12 mouse cellular contexts compared by ENCODE assay signal in the genomic region with DNA sequence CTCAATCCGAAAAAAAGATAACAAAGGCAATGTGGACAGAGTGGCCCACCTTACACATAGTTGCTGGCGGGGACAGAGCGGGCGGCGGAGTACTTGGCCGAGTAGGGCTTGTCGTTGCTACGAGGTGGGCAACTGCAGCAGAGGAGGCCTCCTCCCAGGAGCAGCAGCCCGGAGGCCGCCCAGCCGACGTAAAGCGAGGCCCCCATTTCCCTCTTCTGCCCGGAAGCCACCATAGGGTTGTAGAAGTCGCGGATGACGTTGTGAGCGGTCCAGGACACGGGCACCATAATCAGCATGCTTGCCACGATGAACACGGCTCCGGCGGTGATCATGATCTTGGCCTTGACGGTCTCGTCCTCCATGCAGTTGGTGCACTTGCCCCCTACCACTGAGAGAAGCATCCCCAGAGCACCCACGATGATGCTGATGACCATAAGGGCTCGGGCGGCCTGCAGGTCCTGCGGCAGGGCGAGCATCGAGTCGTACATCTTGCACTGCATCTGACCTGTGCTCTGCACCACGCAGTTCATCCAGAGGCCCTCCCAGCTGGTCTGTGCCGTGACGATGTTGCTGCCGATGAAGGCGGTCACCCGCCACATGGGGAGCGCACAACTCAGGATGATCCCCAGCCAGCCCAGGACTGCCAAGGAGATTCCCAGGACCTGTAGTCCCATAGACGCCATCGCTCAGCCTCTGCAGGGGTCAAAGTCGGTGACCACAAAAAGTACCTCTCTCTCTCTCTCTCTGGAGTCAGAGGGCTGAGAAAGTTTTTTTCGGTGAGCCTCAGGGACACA. TPM values are rescaled to one million over a fixed set of nuclear protein-coding genes. Genes with fewer than 3 reads are reported as not detected.
DNase-seq lines count a peak whose midpoint lies in the region; ATAC-seq and TF ChIP-seq lines count a peak whose summit lies in the region.
"Had no signal": no experiment of that assay in that cellular context is flagged by ENCODE, and none has a peak within 500 bp of the region (broad histone marks: within the 10 kb centered on the region; RNA-seq: fewer than 3 reads in every experiment).

No protein-coding gene starts in this region.

- H3K4me3 ChIP-seq in heart, embryonic 14.5 days (ENCODE audit: control insufficient read depth in 1 of 2, insufficient read depth in 1 of 2, low read depth in 1 of 2, low read length in 2 of 2): no peak overlapping the region; a peak in 1 of 4 replicates
- no peak overlapping the region for H3K4me3 ChIP-seq in midbrain, embryonic 11.5 days (ENCODE audit: low read depth, low read length)
- no peak overlapping the region for H3K4me3 ChIP-seq in midbrain, postnatal 0 days (ENCODE audit: low read depth, low read length)
- peak overlapping the region; percentile 38 for H3K4me3 ChIP-seq in embryonic facial prominence, embryonic 15.5 days (replicated peaks)
- H3K4me3 ChIP-seq in midbrain, embryonic 15.5 days: no peak overlapping the region

- no peak overlapping the region for H3K9ac ChIP-seq in heart, embryonic 14.5 days (ENCODE audit: low read length)
- no peak overlapping the region; the same call in 1 of the 2 replicates for H3K9ac ChIP-seq in midbrain, embryonic 11.5 days (ENCODE audit: low read length)
- H3K9ac ChIP-seq in midbrain, postnatal 0 days (replicated peaks; ENCODE audit: low read length, poor library complexity, severe bottlenecking): no peak overlapping the region
- H3K9ac ChIP-seq in embryonic facial prominence, embryonic 15.5 days: peak overlapping the region; percentile 9; the same call in 1 of the 2 replicates
- H3K9ac ChIP-seq in midbrain, embryonic 15.5 days: no peak overlapping the region

- H3K4me1 ChIP-seq in heart, embryonic 14.5 days (ENCODE audit: control insufficient read depth in 2 of 2, insufficient read depth in 2 of 2, low read length in 2 of 2): peaks cover 18 to 22% of the 10 kb centered on the region in 2 experiments
- no peaks in the 10 kb centered on the region; the same call in 1 of the 2 replicates for H3K4me1 ChIP-seq in midbrain, embryonic 11.5 days (ENCODE audit: control insufficient read depth, insufficient read depth, low read length)
- no peaks in the 10 kb centered on the region for H3K4me1 ChIP-seq in midbrain, postnatal 0 days (ENCODE audit: insufficient read depth, low read length)
- peaks cover 25% of the 10 kb centered on the region for H3K4me1 ChIP-seq in embryonic facial prominence, embryonic 15.5 days
- peaks cover 10% of the 10 kb centered on the region; the same call in 1 of the 2 replicates for H3K4me1 ChIP-seq in midbrain, embryonic 15.5 days

- DNase-seq in heart, adult 9 months (ENCODE audit: low spot score in 2 of 2): no peak
- DNase-seq in midbrain, embryonic 11.5 days (ENCODE audit: low spot score, missing footprints): peak; percentile 88
- DNase-seq in midbrain, postnatal 0 days (ENCODE audit: low spot score): no peak
- no peak for DNase-seq in layer of hippocampus, adult 11-12 months (ENCODE audit: low spot score)
- DNase-seq: adrenal gland, adult 2 months; gastrocnemius, postnatal 25 days had no signal

- H3K36me3 ChIP-seq in heart, embryonic 14.5 days (ENCODE audit: control insufficient read depth, insufficient read depth, low read length): no peaks in the 10 kb centered on the region
- no peaks in the 10 kb centered on the region for H3K36me3 ChIP-seq in midbrain, embryonic 11.5 days (ENCODE audit: control insufficient read depth, insufficient read depth, low read length)
- H3K36me3 ChIP-seq in midbrain, postnatal 0 days (ENCODE audit: insufficient read depth, low read length): no peaks in the 10 kb centered on the region
- no peaks in the 10 kb centered on the region for H3K36me3 ChIP-seq in embryonic facial prominence, embryonic 15.5 days
- no peaks in the 10 kb centered on the region for H3K36me3 ChIP-seq in midbrain, embryonic 15.5 days (replicated peaks)

- WGBS in heart, embryonic 14.5 days: 30% methylated on average over 43 of the region's 43 CpGs
- 18% methylated on average over 43 of the region's 43 CpGs for WGBS in midbrain, embryonic 11.5 days
- WGBS in midbrain, postnatal 0 days: 21% methylated on average over 43 of the region's 43 CpGs
- 14% methylated on average over 43 of the region's 43 CpGs for WGBS in embryonic facial prominence, embryonic 15.5 days
- 19% methylated on average over 43 of the region's 43 CpGs for WGBS in midbrain, embryonic 15.5 days

- TF ChIP-seq CTCF in midbrain, postnatal 0 days (IDR thresholded peaks at IDR 0.05): no peak

- H3K4me2 ChIP-seq in heart, embryonic 14.5 days (ENCODE audit: low read length): peak overlapping the region; percentile 39
- peak overlapping the region; percentile 9; the same call in 1 of the 2 replicates for H3K4me2 ChIP-seq in midbrain, embryonic 11.5 days
- no peak overlapping the region for H3K4me2 ChIP-seq in midbrain, postnatal 0 days (ENCODE audit: low read depth, low read length, poor library complexity, severe bottlenecking)
- peak overlapping the region; percentile 34 for H3K4me2 ChIP-seq in embryonic facial prominence, embryonic 15.5 days (replicated peaks)
- H3K4me2 ChIP-seq in midbrain, embryonic 15.5 days: peak overlapping the region; percentile 6; the same call in 1 of the 2 replicates

- peaks cover 24% of the 10 kb centered on the region for H3K27me3 ChIP-seq in heart, embryonic 14.5 days (ENCODE audit: control insufficient read depth, insufficient read depth, low read length)
- H3K27me3 ChIP-seq in midbrain, embryonic 11.5 days (ENCODE audit: control insufficient read depth, insufficient read depth, low read length): peaks cover 27% of the 10 kb centered on the region
- H3K27me3 ChIP-seq in midbrain, postnatal 0 days (ENCODE audit: insufficient read depth, low read length): peaks cover 17% of the 10 kb centered on the region; the same call in 1 of the 2 replicates
- H3K27me3 ChIP-seq in embryonic facial prominence, embryonic 15.5 days: peaks cover 23% of the 10 kb centered on the region
- peaks cover 27% of the 10 kb centered on the region for H3K27me3 ChIP-seq in midbrain, embryonic 15.5 days (replicated peaks)

- H3K27ac ChIP-seq in heart, embryonic 14.5 days (replicated peaks in 1 of 2; ENCODE audit: control insufficient read depth in 1 of 2, insufficient read depth in 1 of 2, low read depth in 2 of 2, low read length in 2 of 2): no peak overlapping the region
- H3K27ac ChIP-seq in midbrain, embryonic 11.5 days (ENCODE audit: low read depth, low read length): no peak overlapping the region
- no peak overlapping the region for H3K27ac ChIP-seq in midbrain, postnatal 0 days (ENCODE audit: low read depth, low read length)
- peak overlapping the region; percentile 79 for H3K27ac ChIP-seq in embryonic facial prominence, embryonic 15.5 days (replicated peaks)
- no peak overlapping the region for H3K27ac ChIP-seq in midbrain, embryonic 15.5 days

- H3K9me3 ChIP-seq in heart, embryonic 14.5 days (ENCODE audit: control insufficient read depth, low read length): no peaks in the 10 kb centered on the region
- no peaks in the 10 kb centered on the region for H3K9me3 ChIP-seq in midbrain, embryonic 11.5 days (ENCODE audit: control insufficient read depth, low read length)
- no peaks in the 10 kb centered on the region for H3K9me3 ChIP-seq in midbrain, postnatal 0 days (ENCODE audit: low read length)
- no peaks in the 10 kb centered on the region for H3K9me3 ChIP-seq in embryonic facial prominence, embryonic 15.5 days (replicated peaks)
- no peaks in the 10 kb centered on the region for H3K9me3 ChIP-seq in midbrain, embryonic 15.5 days

- ATAC-seq in heart, embryonic 14.5 days (ENCODE audit: insufficient number of reproducible peaks, insufficient read depth, low FRiP score, low read depth): no peak
- no peak for ATAC-seq in midbrain, embryonic 11.5 days (ENCODE audit: low FRiP score)
- ATAC-seq in midbrain, postnatal 0 days (ENCODE audit: low FRiP score): no peak
- ATAC-seq in embryonic facial prominence, embryonic 15.5 days (ENCODE audit: insufficient number of reproducible peaks, low FRiP score, low TSS enrichment, low read depth): 0 out of 2 replicates have a peak, but pooled peaks have one; percentile 32
- ATAC-seq in midbrain, embryonic 15.5 days (replicated peaks): no peak
- no peak for ATAC-seq in inflammation-experienced regulatory T-cells, adult 6 months

RNA-seq across cellular contexts. Expression of a gene that starts 0.5 kb away (rescaled TPM):
- 0.85 TPM in 1 of 2 replicates, not detected in the other for polyA plus RNA-seq in heart, embryonic 14.5 days (2014; fragmentation: Nextera tagmentation; extraction: Ambion mirVana)
- polyA plus RNA-seq in midbrain, embryonic 11.5 days (2014; fragmentation: Nextera tagmentation; extraction: Ambion mirVana): 2.5 and 2.7 TPM in 2 replicates
- 0.77 TPM in 1 of 2 replicates, not detected in the other for total RNA-seq in midbrain, postnatal 0 days (2014; rRNA removed)
- polyA plus RNA-seq in midbrain, postnatal 0 days (2015; fragmentation: Nextera tagmentation; extraction: Ambion mirVana): not detected in 2 replicates
- 40.7 and 52.1 TPM in 2 replicates for polyA plus RNA-seq in embryonic facial prominence, embryonic 15.5 days (2015; fragmentation: Nextera tagmentation; extraction: Ambion mirVana)
- polyA plus RNA-seq in midbrain, embryonic 15.5 days (2015; fragmentation: Nextera tagmentation; extraction: Ambion mirVana): not detected in 2 replicates
- not detected for polyA plus RNA-seq in inflammation-experienced regulatory T-cells, adult 6 months (2017; shearing (Covaris generic))
- total RNA-seq: adrenal gland, adult 2 months; gastrocnemius, postnatal 25 days; left cerebral cortex, adult 18-20 months had no signal
- polyA plus RNA-seq: adrenal gland, adult 2 months had no signal

RNA-seq across cellular contexts. Expression of a gene that starts 14.1 kb away (rescaled TPM):
- 11.1 and 12.0 TPM in 2 replicates for polyA plus RNA-seq in heart, embryonic 14.5 days (2014; fragmentation: Nextera tagmentation; extraction: Ambion mirVana)
- polyA plus RNA-seq in midbrain, embryonic 11.5 days (2014; fragmentation: Nextera tagmentation; extraction: Ambion mirVana): 9.1 and 9.2 TPM in 2 replicates
- total RNA-seq in midbrain, postnatal 0 days (2014; rRNA removed): 4.7 and 5.0 TPM in 2 replicates
- polyA plus RNA-seq in midbrain, postnatal 0 days (2015; fragmentation: Nextera tagmentation; extraction: Ambion mirVana): 7.2 and 7.5 TPM in 2 replicates
- 20.1 and 20.4 TPM in 2 replicates for polyA plus RNA-seq in embryonic facial prominence, embryonic 15.5 days (2015; fragmentation: Nextera tagmentation; extraction: Ambion mirVana)
- 7.2 and 8.4 TPM in 2 replicates for polyA plus RNA-seq in midbrain, embryonic 15.5 days (2015; fragmentation: Nextera tagmentation; extraction: Ambion mirVana)
- 10 to 100 TPM in 2 of 3 experiments, 1 to 10 TPM in 1; 6.3 to 17.2 (median 12.0) TPM for polyA plus RNA-seq in inflammation-experienced regulatory T-cells, adult 6 months (2017; shearing (Covaris generic))

RNA-seq across cellular contexts. Expression of a gene that starts 30.9 kb away (rescaled TPM):
- 0.31 and 0.63 TPM in 2 replicates for polyA plus RNA-seq in heart, embryonic 14.5 days (2014; fragmentation: Nextera tagmentation; extraction: Ambion mirVana)
- polyA plus RNA-seq in midbrain, embryonic 11.5 days (2014; fragmentation: Nextera tagmentation; extraction: Ambion mirVana): 3.8 and 3.9 TPM in 2 replicates
- not detected in 2 replicates for total RNA-seq in midbrain, postnatal 0 days (2014; rRNA removed)
- not detected in 2 replicates for polyA plus RNA-seq in midbrain, postnatal 0 days (2015; fragmentation: Nextera tagmentation; extraction: Ambion mirVana)
- polyA plus RNA-seq in embryonic facial prominence, embryonic 15.5 days (2015; fragmentation: Nextera tagmentation; extraction: Ambion mirVana): 0.16 TPM in 1 of 2 replicates, not detected in the other
- polyA plus RNA-seq in midbrain, embryonic 15.5 days (2015; fragmentation: Nextera tagmentation; extraction: Ambion mirVana): 0.32 TPM in 1 of 2 replicates, not detected in the other
- polyA plus RNA-seq in inflammation-experienced regulatory T-cells, adult 6 months (2017; shearing (Covaris generic)): not detected
- total RNA-seq: adrenal gland, adult 2 months; gastrocnemius, postnatal 25 days; left cerebral cortex, adult 18-20 months had no signal
- polyA plus RNA-seq: adrenal gland, adult 2 months; cortical plate, adult 2 months had no signal

RNA-seq across cellular contexts. Expression of a gene that starts 39.7 kb away (rescaled TPM):
- not detected in 2 replicates for polyA plus RNA-seq in heart, embryonic 14.5 days (2014; fragmentation: Nextera tagmentation; extraction: Ambion mirVana)
- polyA plus RNA-seq in midbrain, embryonic 11.5 days (2014; fragmentation: Nextera tagmentation; extraction: Ambion mirVana): not detected in 2 replicates
- not detected in 2 replicates for total RNA-seq in midbrain, postnatal 0 days (2014; rRNA removed)
- polyA plus RNA-seq in midbrain, postnatal 0 days (2015; fragmentation: Nextera tagmentation; extraction: Ambion mirVana): 0.19 TPM in 1 of 2 replicates, not detected in the other
- not detected in 2 replicates for polyA plus RNA-seq in embryonic facial prominence, embryonic 15.5 days (2015; fragmentation: Nextera tagmentation; extraction: Ambion mirVana)
- not detected in 2 replicates for polyA plus RNA-seq in midbrain, embryonic 15.5 days (2015; fragmentation: Nextera tagmentation; extraction: Ambion mirVana)
- not detected for polyA plus RNA-seq in inflammation-experienced regulatory T-cells, adult 6 months (2017; shearing (Covaris generic))
- total RNA-seq: adrenal gland, adult 2 months; gastrocnemius, postnatal 25 days; left cerebral cortex, adult 18-20 months had no signal
- polyA plus RNA-seq: adrenal gland, adult 2 months; cortical plate, adult 2 months had no signal

RNA-seq across cellular contexts. Expression of a gene that starts 39.8 kb away (rescaled TPM):
- polyA plus RNA-seq in heart, embryonic 14.5 days (2014; fragmentation: Nextera tagmentation; extraction: Ambion mirVana): 0.53 and 2.2 TPM in 2 replicates
- 0.59 and 1.4 TPM in 2 replicates for polyA plus RNA-seq in midbrain, embryonic 11.5 days (2014; fragmentation: Nextera tagmentation; extraction: Ambion mirVana)
- total RNA-seq in midbrain, postnatal 0 days (2014; rRNA removed): 2.2 and 3.1 TPM in 2 replicates
- 3.0 and 3.3 TPM in 2 replicates for polyA plus RNA-seq in midbrain, postnatal 0 days (2015; fragmentation: Nextera tagmentation; extraction: Ambion mirVana)
- polyA plus RNA-seq in embryonic facial prominence, embryonic 15.5 days (2015; fragmentation: Nextera tagmentation; extraction: Ambion mirVana): 39.7 and 50.9 TPM in 2 replicates
- polyA plus RNA-seq in midbrain, embryonic 15.5 days (2015; fragmentation: Nextera tagmentation; extraction: Ambion mirVana): 2.1 and 3.0 TPM in 2 replicates
- not detected for polyA plus RNA-seq in inflammation-experienced regulatory T-cells, adult 6 months (2017; shearing (Covaris generic))

Comparison
In these comparisons a context has a peak if more than half of its experiments do, and no peak if none do; other contexts are left out.
1. RNA of a gene that starts 0.5 kb away (polyA plus RNA-seq): 40.7 to 52.1 TPM in embryonic facial prominence, embryonic 15.5 days; 2.5 to 2.7 TPM in midbrain, embryonic 11.5 days, 0.85 TPM in heart, embryonic 14.5 days, not detected in midbrain, embryonic 15.5 days, not detected in midbrain, postnatal 0 days and not detected in inflammation-experienced regulatory T-cells, adult 6 months; every median in the first group is over 10 times any median in the second.